Mouse (Mus musculus) stomach, embryonic 16.5 days (tissue): ENCODE measurements around the gene Tcf7. TPM values are rescaled to one million over a fixed set of nuclear protein-coding genes. Genes with fewer than 3 reads are reported as not detected.

ENCODE experiments used
- polyA plus RNA-seq: library from polyadenylated mRNA; unstranded; fragments of >200 nt; fragmentation: Nextera tagmentation; extraction: Ambion mirVana; gene quantifications from 2 replicates; pipeline ENCODE4 v1.2.1, GENCODE M21; 2015

Tcf7 gene
- polyA plus RNA-seq, 1 experiment from 2014 or later: 2.8 TPM

Other genes starting within 250 kb of the Tcf7 start
- 53.8 and 60.6 TPM in 2 replicates for gene Ppp2ca, start 184.3 kb downstream of the Tcf7 start, polyA plus RNA-seq
- gene Olfr1373, start 137.5 kb downstream of the Tcf7 start, polyA plus RNA-seq: not detected in 2 replicates
- gene Olfr1371, start 69.0 kb downstream of the Tcf7 start, polyA plus RNA-seq: not detected in 2 replicates
- 650 and 654 TPM in 2 replicates for gene Skp1a, start 51.0 kb downstream of the Tcf7 start, polyA plus RNA-seq
- gene Vdac1, start 77.8 kb upstream of the Tcf7 start, polyA plus RNA-seq: 280 and 325 TPM in 2 replicates
- 187 and 200 TPM in 2 replicates for gene 9530068E07Rik, start 113.4 kb upstream of the Tcf7 start, polyA plus RNA-seq